Mouse (Mus musculus) midbrain, embryonic 16.5 days (tissue): ENCODE data around the gene Tmem14c. TPM values are rescaled to one million over a fixed set of nuclear protein-coding genes. Genes with fewer than 3 reads are reported as not detected.

Experiments
- ATAC-seq: fragments of 200-750 bp; cut with Nextera tagmentation; 2 replicates; pipeline ENCODE4 v1.8.0; 2017; ENCODE audit warnings: moderate TSS enrichment
- H3K27ac ChIP-seq: fragments of 300-500 bp; sonication (generic); 2 replicates; pipeline ENCODE4 v1.5.1; 2014; ENCODE audit warnings: mild to moderate bottlenecking, low read length, mixed read lengths
- H3K27me3 ChIP-seq: fragments of 300-500 bp; sonication (generic); 2 replicates; pipeline ENCODE4 v1.6.1; 2014; ENCODE audit warnings: low read depth, low read length, mixed read lengths; ENCODE audit not compliant: control insufficient read depth, insufficient read depth
- H3K36me3 ChIP-seq: fragments of 300-500 bp; sonication (generic); 2 replicates; pipeline ENCODE4 v1.6.1; 2014; ENCODE audit warnings: mild to moderate bottlenecking, low read length, moderate library complexity, mixed read lengths; ENCODE audit not compliant: control insufficient read depth, insufficient read depth
- H3K4me1 ChIP-seq: fragments of 300-500 bp; sonication (generic); 2 replicates; pipeline ENCODE4 v1.6.1; 2014; ENCODE audit warnings: mild to moderate bottlenecking, low read length, mixed read lengths; ENCODE audit not compliant: control insufficient read depth, insufficient read depth
- H3K4me2 ChIP-seq: fragments of 300-500 bp; sonication (generic); 2 replicates; pipeline ENCODE4 v1.6.1; 2014; ENCODE audit warnings: mild to moderate bottlenecking, low read length, mixed read lengths
- H3K4me3 ChIP-seq: fragments of 300-500 bp; sonication (generic); 2 replicates; pipeline ENCODE4 v1.5.1; 2014; ENCODE audit warnings: low read depth, mild to moderate bottlenecking, low read length, moderate library complexity, mixed read lengths
- H3K9ac ChIP-seq: fragments of 300-500 bp; sonication (generic); 2 replicates; pipeline ENCODE4 v1.6.1; 2014; ENCODE audit warnings: low read depth, low read length, mixed read lengths
- H3K9me3 ChIP-seq: fragments of 300-500 bp; sonication (generic); replicated peaks from 2 replicates; pipeline ENCODE4 v1.6.1; 2014; ENCODE audit warnings: mild to moderate bottlenecking, low read length, mixed read lengths; ENCODE audit not compliant: control insufficient read depth, poor library complexity, severe bottlenecking
- WGBS: fragments of 180-500 bp; shearing (Covaris S2); extraction: QIAGEN DNeasy Blood & Tissue Kit; methylation state at CpG from one replicate; pipeline ENCODE4 v1.1.7; 2014; 5-methylcytosine and 5-hydroxymethylcytosine counted together
- polyA plus RNA-seq: library from polyadenylated mRNA; unstranded; fragments of >200 nt; fragmentation: Nextera tagmentation; extraction: Ambion mirVana; gene quantifications from 2 replicates; pipeline ENCODE4 v1.2.1, GENCODE M21; 2015

Gene Tmem14c
- polyA plus RNA-seq, 1 experiment from 2014 or later, result 117 TPM

- peak; percentile 97 for ATAC-seq
- WGBS, result under 1% methylated on average over 58 of the region's 58 CpGs
- Histone ChIP-seq H3K4me3 (peak within 1 kb of the TSS; percentile 80), H3K9ac (peak within 1 kb of the TSS; percentile 93), H3K36me3 (peaks cover 14% of the 10 kb centered on the region), H3K4me1 (peaks cover 13% of the 10 kb centered on the region), H3K27ac (peak within 1 kb of the TSS; percentile 97), H3K27me3 (no peaks in the 10 kb centered on the region), H3K9me3 (no peaks in the 10 kb centered on the region), H3K4me2 (peak within 1 kb of the TSS; percentile 96)
These were observed 15.0 kb upstream of the Tmem14c start, which contains the start of gene Pak1ip1 for GRCm38 (mm10) chr13:41000926-41001639. Gene Pak1ip1 (plus strand): TSS chr13:41001023.

DNA sequence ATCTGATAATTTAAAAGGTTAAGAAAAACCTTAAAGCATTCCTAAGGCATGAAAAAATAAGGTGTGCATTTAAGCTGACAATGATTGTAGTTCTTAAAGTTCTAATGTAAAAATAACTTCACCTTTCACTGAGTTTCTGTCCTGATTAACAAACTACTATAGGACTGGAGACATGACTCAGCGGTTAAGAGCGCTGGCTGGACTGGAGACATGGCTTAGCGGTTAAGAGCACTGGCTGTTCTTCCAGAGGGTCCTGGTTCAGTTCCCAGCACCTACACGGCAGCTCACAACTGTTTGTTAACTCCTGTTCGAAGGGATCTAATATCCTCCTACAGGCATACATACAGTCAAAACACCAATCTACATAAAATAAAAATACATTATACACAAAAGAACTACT, 14.1 kb upstream of the Tmem14c start:
- Histone ChIP-seq H3K27me3 (no peaks in the 10 kb centered on the region), H3K4me3 (no peak overlapping the region; the same call in 1 of the 2 replicates), H3K27ac (no peak overlapping the region), H3K9ac (no peak overlapping the region), H3K9me3 (no peaks in the 10 kb centered on the region), H3K36me3 (peaks cover 18% of the 10 kb centered on the region), H3K4me1 (peaks cover 13% of the 10 kb centered on the region), H3K4me2 (peak overlapping the region; percentile 96)
- no peak for ATAC-seq
- 88% methylated on average over 5 of the region's 5 CpGs for WGBS

DNA sequence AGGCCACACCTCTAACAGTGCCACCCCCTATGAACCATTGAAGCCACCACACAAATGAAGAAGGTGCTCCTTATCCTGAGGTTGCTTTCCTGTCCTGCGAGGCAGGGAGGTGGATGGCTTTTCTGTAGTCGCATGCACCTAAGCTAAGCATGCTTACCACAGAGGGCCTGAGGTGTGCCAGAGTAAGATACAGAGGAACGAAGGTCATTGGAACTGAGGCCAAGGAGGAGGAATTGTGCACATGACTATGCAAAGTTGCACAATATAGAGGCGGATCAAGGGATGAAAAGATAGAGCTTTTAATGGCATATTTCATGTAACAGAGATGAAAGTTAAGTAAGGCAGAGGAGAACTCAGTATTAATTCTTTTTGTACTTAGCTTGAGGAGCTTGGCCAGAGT, 9.8 kb upstream of the Tmem14c start:
- WGBS, result 95% methylated on average over 4 of the region's 4 CpGs
- no peak overlapping the region for H3K4me2 ChIP-seq
- ATAC-seq, result no peak
- H3K27ac ChIP-seq, result no peak overlapping the region
- no peaks in the 10 kb centered on the region for H3K27me3 ChIP-seq
- H3K4me1 ChIP-seq, result peaks cover 8% of the 10 kb centered on the region
- no peak overlapping the region for H3K4me3 ChIP-seq
- H3K9ac ChIP-seq, result no peak overlapping the region
- peaks cover 42% of the 10 kb centered on the region for H3K36me3 ChIP-seq
- no peaks in the 10 kb centered on the region for H3K9me3 ChIP-seq

DNA sequence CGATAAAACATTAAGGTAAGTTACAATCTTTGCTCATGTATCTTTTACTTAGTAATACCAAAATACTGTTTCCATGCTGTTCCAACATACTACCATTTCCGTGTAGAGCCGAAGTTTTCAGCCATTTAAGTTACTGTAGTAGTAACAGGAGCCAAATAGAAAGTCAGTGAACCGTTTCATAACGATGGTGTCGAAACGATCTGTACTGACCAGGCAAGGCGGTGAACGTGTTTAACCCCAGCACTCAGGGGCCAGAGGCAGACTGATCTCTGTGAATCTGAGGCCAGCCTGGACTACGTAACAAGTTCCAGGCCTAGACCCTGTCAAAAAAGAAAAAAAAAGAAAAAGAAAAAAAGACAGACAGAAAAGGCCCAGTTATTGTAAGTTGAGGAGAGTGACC, 7.8 kb upstream of the Tmem14c start:
- 96% methylated on average over 10 of the region's 10 CpGs for WGBS
- no peak for ATAC-seq
- no peak overlapping the region for H3K4me3 ChIP-seq
- no peaks in the 10 kb centered on the region for H3K27me3 ChIP-seq
- no peak overlapping the region for H3K9ac ChIP-seq
- peaks cover 57% of the 10 kb centered on the region for H3K36me3 ChIP-seq
- H3K4me2 ChIP-seq, result no peak overlapping the region
- H3K4me1 ChIP-seq, result no peaks in the 10 kb centered on the region
- no peaks in the 10 kb centered on the region for H3K9me3 ChIP-seq
- H3K27ac ChIP-seq, result no peak overlapping the region

DNA sequence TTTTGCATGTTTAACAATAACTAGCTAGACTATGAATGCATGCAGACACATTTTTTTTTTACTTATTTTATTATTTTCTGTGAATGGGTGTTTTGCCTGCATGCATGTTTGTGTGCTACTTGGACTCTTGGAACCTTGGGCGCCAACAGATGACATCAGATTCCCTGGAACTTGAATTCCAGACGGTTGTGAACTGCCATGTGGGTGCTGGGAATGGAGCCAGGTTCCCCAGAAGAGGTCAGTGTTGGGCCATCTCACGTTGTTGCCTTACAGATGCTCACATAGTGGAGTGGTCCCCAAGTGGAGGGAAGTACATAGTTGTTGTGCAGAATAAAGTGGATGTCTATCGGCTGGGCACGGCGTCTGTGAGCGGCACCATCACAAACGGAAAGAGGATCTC, 7.1 kb upstream of the Tmem14c start:
- Histone ChIP-seq H3K9ac (no peak overlapping the region), H3K36me3 (peaks cover 57% of the 10 kb centered on the region), H3K4me1 (no peaks in the 10 kb centered on the region), H3K4me3 (no peak overlapping the region), H3K9me3 (no peaks in the 10 kb centered on the region), H3K4me2 (no peak overlapping the region), H3K27ac (no peak overlapping the region), H3K27me3 (no peaks in the 10 kb centered on the region)
- no peak for ATAC-seq
- 85% methylated on average over 8 of the region's 8 CpGs for WGBS

- peak; percentile 7; the same call in 1 of the 2 replicates for ATAC-seq
- 40% methylated on average over 12 of the region's 12 CpGs for WGBS
- peak overlapping the region; percentile 83; the same call in 1 of the 2 replicates for H3K27ac ChIP-seq
These were observed 809 bp downstream of the Tmem14c start for GRCm38 (mm10) chr13:41016797-41017405.

DNA sequence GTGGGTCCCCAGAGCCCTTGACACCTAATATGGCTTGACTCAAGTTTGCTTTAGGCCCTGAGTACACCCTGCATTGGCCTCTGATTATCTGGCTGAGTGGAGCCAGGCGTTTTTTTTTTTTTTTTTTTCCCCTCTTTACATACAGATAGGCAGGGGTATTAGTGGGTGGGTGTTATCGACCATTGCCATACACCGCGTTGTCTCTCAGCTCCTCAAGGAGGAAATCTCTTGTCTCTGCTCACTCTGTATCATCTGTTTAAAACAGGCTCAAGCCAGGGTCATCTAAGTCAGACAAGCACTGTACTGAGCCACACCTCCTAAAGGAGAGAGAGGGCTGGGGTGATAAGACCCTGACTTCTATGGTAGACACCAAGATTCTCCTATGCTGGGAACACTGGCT, 1.7 kb downstream of the Tmem14c start:
- H3K36me3 ChIP-seq, result 0 out of 2 replicates have a peak, but pooled peaks cover 2% of the 10 kb centered on the region
- no peaks in the 10 kb centered on the region for H3K9me3 ChIP-seq
- no peak for ATAC-seq
- no peak overlapping the region for H3K4me2 ChIP-seq
- peaks cover 14% of the 10 kb centered on the region for H3K4me1 ChIP-seq
- 84% methylated on average over 4 of the region's 4 CpGs for WGBS
- no peak overlapping the region for H3K4me3 ChIP-seq
- no peak overlapping the region for H3K27ac ChIP-seq
- no peaks in the 10 kb centered on the region for H3K27me3 ChIP-seq
- no peak overlapping the region for H3K9ac ChIP-seq

More at GRCm38 (mm10) chr13:41016797-41017405, 809 bp downstream of the Tmem14c start:
- peaks cover 14% of the 10 kb centered on the region for H3K4me1 ChIP-seq
- H3K4me3 ChIP-seq, result peak overlapping the region; percentile 62
- H3K4me2 ChIP-seq, result peak overlapping the region; percentile 81
- no peaks in the 10 kb centered on the region for H3K27me3 ChIP-seq
- peak overlapping the region; percentile 72 for H3K9ac ChIP-seq
- H3K9me3 ChIP-seq, result no peaks in the 10 kb centered on the region
- H3K36me3 ChIP-seq, result peaks cover 10% of the 10 kb centered on the region; the same call in 1 of the 2 replicates

GRCm38 (mm10) chr13:41018236-41018635, 2.1 kb downstream of the Tmem14c start:
- Histone ChIP-seq H3K9ac (no peak overlapping the region), H3K4me1 (peaks cover 14% of the 10 kb centered on the region), H3K4me2 (no peak overlapping the region), H3K4me3 (no peak overlapping the region), H3K36me3 (no peaks in the 10 kb centered on the region), H3K27ac (no peak overlapping the region), H3K27me3 (no peaks in the 10 kb centered on the region), H3K9me3 (no peaks in the 10 kb centered on the region)
- 94% methylated on average over 9 of the region's 9 CpGs for WGBS
- ATAC-seq, result no peak
